Comparison of ENCODE assay signal across 12 mouse cellular contexts in genomic region chr3:146196780-146197743, GRCm38 (mm10). TPM values are rescaled to one million over a fixed set of nuclear protein-coding genes. Genes with fewer than 3 reads are reported as not detected.
DNase-seq lines count a peak whose midpoint lies in the region; ATAC-seq lines count a peak whose summit lies in the region.
"Had no signal": no experiment of that assay in that cellular context is flagged by ENCODE, and none has a peak within 500 bp of the region (broad histone marks: within the 10 kb centered on the region; RNA-seq: fewer than 3 reads in every experiment).

No protein-coding gene starts in this region.

- WGBS in midbrain, embryonic 11.5 days: 82% methylated on average over 17 of the region's 17 CpGs
- 81% methylated on average over 17 of the region's 17 CpGs for WGBS in midbrain, embryonic 14.5 days
- 83% methylated on average over 17 of the region's 17 CpGs for WGBS in embryonic facial prominence, embryonic 10.5 days

- intact Hi-C loops in heart, postnatal 14 days (cut with DNase I): no loop called here

- no peak overlapping the region for H3K4me3 ChIP-seq in midbrain, embryonic 11.5 days (ENCODE audit: low read depth, low read length)
- H3K4me3 ChIP-seq in midbrain, embryonic 14.5 days (replicated peaks; ENCODE audit: low read depth, low read length): no peak overlapping the region
- H3K4me3 ChIP-seq in embryonic facial prominence, embryonic 10.5 days: no peak overlapping the region

- H3K9ac ChIP-seq in midbrain, embryonic 11.5 days (ENCODE audit: low read length): no peak overlapping the region
- no peak overlapping the region for H3K9ac ChIP-seq in midbrain, embryonic 14.5 days (replicated peaks; ENCODE audit: low read length)

- no peaks in the 10 kb centered on the region for H3K36me3 ChIP-seq in midbrain, embryonic 11.5 days (ENCODE audit: control insufficient read depth, insufficient read depth, low read length)
- H3K36me3 ChIP-seq in midbrain, embryonic 14.5 days (ENCODE audit: control insufficient read depth, insufficient read depth, low read length): no peaks in the 10 kb centered on the region
- no peaks in the 10 kb centered on the region for H3K36me3 ChIP-seq in embryonic facial prominence, embryonic 10.5 days (replicated peaks)

- H3K9me3 ChIP-seq in midbrain, embryonic 11.5 days (ENCODE audit: control insufficient read depth, low read length): no peaks in the 10 kb centered on the region
- no peaks in the 10 kb centered on the region for H3K9me3 ChIP-seq in midbrain, embryonic 14.5 days (ENCODE audit: control insufficient read depth, low read length)
- no peaks in the 10 kb centered on the region for H3K9me3 ChIP-seq in embryonic facial prominence, embryonic 10.5 days

- ATAC-seq in midbrain, embryonic 11.5 days (ENCODE audit: low FRiP score): peak; percentile 20; the same call in 1 of the 2 replicates
- no peak for ATAC-seq in midbrain, embryonic 14.5 days (ENCODE audit: low FRiP score, low TSS enrichment)

- no peak overlapping the region for H3K4me2 ChIP-seq in midbrain, embryonic 11.5 days
- no peak overlapping the region for H3K4me2 ChIP-seq in midbrain, embryonic 14.5 days (ENCODE audit: low read length)

- H3K4me1 ChIP-seq in midbrain, embryonic 11.5 days (ENCODE audit: control insufficient read depth, insufficient read depth, low read length): no peaks in the 10 kb centered on the region
- H3K4me1 ChIP-seq in midbrain, embryonic 14.5 days (ENCODE audit: control insufficient read depth, insufficient read depth, low read length): 0 out of 2 replicates have a peak, but pooled peaks cover 4% of the 10 kb centered on the region
- H3K4me1 ChIP-seq in embryonic facial prominence, embryonic 10.5 days: peaks cover 10% of the 10 kb centered on the region

- no peaks in the 10 kb centered on the region for H3K27me3 ChIP-seq in midbrain, embryonic 11.5 days (ENCODE audit: control insufficient read depth, insufficient read depth, low read length)
- H3K27me3 ChIP-seq in midbrain, embryonic 14.5 days (ENCODE audit: control insufficient read depth, insufficient read depth, low read length): no peaks in the 10 kb centered on the region
- H3K27me3 ChIP-seq in embryonic facial prominence, embryonic 10.5 days (replicated peaks; ENCODE audit: low read depth, poor library complexity, severe bottlenecking): no peaks in the 10 kb centered on the region
- H3K27me3 ChIP-seq: CH12.LX had no signal

- no peak for DNase-seq in midbrain, embryonic 11.5 days (ENCODE audit: low spot score, missing footprints)
- DNase-seq in midbrain, embryonic 14.5 days: no peak
- peak; percentile 13 to 27 for DNase-seq in heart, postnatal 14 days
- DNase-seq in kidney, postnatal 36 days: peak; percentile 65 to 73
- DNase-seq in yolk sac, embryonic 10.5 days (ENCODE audit: low spot score): peak; percentile 82
- DNase-seq in thymus, adult 18-20 months: no peak
- DNase-seq in embryonic facial prominence, embryonic 10.5 days (ENCODE audit: low spot score): no peak
- DNase-seq: cerebellum, adult 9-11 months had no signal

- H3K27ac ChIP-seq in midbrain, embryonic 11.5 days (ENCODE audit: low read depth, low read length): no peak overlapping the region
- no peak overlapping the region for H3K27ac ChIP-seq in midbrain, embryonic 14.5 days (replicated peaks; ENCODE audit: low read depth, low read length)
- H3K27ac ChIP-seq in embryonic facial prominence, embryonic 10.5 days (replicated peaks): no peak overlapping the region

RNA-seq across cellular contexts. Expression of gene Lpar3, which starts 23.7 kb away (rescaled TPM):
- 0.37 and 0.41 TPM in 2 replicates for polyA plus RNA-seq in midbrain, embryonic 11.5 days (2014; fragmentation: Nextera tagmentation; extraction: Ambion mirVana)
- polyA plus RNA-seq in midbrain, embryonic 14.5 days (2014; fragmentation: Nextera tagmentation; extraction: Ambion mirVana): 0.58 TPM in 1 of 2 replicates, not detected in the other
- total RNA-seq in heart, postnatal 14 days (2021): 1 to 10 TPM; 1.0 to 1.1 TPM
- 0.55 and 0.72 TPM in 2 replicates for polyA plus RNA-seq in embryonic facial prominence, embryonic 10.5 days (2016; fragmentation: Nextera tagmentation; extraction: Ambion mirVana)
- total RNA-seq: CH12.LX; neutrophil, adult 5-6 weeks had no signal

RNA-seq across cellular contexts. Expression of gene Mcoln2, which starts 47.4 kb away (rescaled TPM):
- polyA plus RNA-seq in midbrain, embryonic 11.5 days (2014; fragmentation: Nextera tagmentation; extraction: Ambion mirVana): 0.37 and 0.46 TPM in 2 replicates
- 0.30 TPM in 1 of 2 replicates, not detected in the other for polyA plus RNA-seq in midbrain, embryonic 14.5 days (2014; fragmentation: Nextera tagmentation; extraction: Ambion mirVana)
- total RNA-seq in heart, postnatal 14 days (2021): under 1 TPM; 0.12 to 0.29 TPM
- 0.12 and 0.18 TPM in 2 replicates for polyA plus RNA-seq in embryonic facial prominence, embryonic 10.5 days (2016; fragmentation: Nextera tagmentation; extraction: Ambion mirVana)
- total RNA-seq: layer of hippocampus, postnatal 14 days; left cerebral cortex, postnatal 36 days had no signal

Comparison
In these comparisons a context has a peak if more than half of its experiments do, and no peak if none do; other contexts are left out.
1. DNase-seq: peak in heart, postnatal 14 days (2 of 2), kidney, postnatal 36 days (2 of 2) and yolk sac, embryonic 10.5 days (single experiment); none in midbrain, embryonic 11.5 days (single experiment), midbrain, embryonic 14.5 days (single experiment), thymus, adult 18-20 months (0 of 2) and embryonic facial prominence, embryonic 10.5 days (single experiment).